Mouse (Mus musculus): ENCODE measurements at regions not wholly inside any gene's neighbourhood (a gene's known extent, or its start where the extent isn't known, plus 50 kb on each side); places are given as distances from the start of the nearest gene placed in this dataset.

DNA sequence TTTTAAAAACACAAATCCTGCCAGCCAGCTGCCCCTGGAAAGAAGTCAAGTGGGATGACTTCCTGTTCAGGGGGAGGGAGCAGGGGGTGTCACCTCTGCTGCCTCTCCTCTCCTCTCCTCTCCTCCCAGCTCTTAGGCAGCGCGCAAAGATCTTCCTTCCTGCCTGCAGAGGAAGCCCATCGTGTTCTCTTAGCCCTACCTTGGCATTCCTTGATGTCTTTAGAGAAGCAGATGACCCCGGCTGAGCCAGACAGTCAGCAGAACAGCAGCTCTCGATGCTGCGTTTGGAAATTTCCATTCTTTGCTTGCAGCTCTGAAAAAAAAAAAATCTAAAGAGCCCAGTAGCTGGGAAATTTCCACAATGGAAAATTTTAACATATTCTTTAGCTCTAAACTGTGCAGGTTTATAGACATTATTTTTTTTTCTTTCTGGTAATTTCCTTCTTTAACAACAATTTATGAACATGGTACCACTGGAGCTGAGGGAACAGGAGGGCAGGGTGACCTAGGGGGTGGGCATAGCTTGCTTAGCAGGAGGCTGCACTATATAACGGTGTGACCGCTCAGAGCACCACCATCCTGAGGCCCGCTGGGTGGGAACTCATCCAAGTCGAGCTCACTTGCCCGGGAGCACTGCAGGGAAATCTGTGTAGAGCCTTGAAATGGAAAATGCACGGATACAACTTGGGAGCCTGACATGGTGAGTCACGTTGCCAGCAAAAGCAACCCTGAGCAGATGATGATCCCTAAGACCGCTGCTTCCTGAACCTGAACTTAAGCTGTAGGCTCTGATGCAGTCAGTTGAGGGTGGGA lies 109.9 kb upstream of the Mkln1 start:
- TF ChIP-seq POLR2A (IDR thresholded peaks at IDR 0.05; ENCODE audit: low read depth, low read length) (no peak), CTCF (IDR thresholded peaks at IDR 0.05; ENCODE audit: borderline replicate concordance, insufficient read depth, low read length) (no peak)
